Mouse (Mus musculus) cerebellum, adult 2 months (tissue): Measurements from ENCODE around the gene Picalm. TPM values are rescaled to one million over a fixed set of nuclear protein-coding genes. Genes with fewer than 3 reads are reported as not detected.
"Not testable (repeated sequence)": the region's sequence is repeated elsewhere in the genome, so short reads cannot be mapped to it uniquely, and the experiment has no call there.

Experiments used
- DNase-seq, 2 experiments: peaks; one replicate each; pipeline ENCODE4 v3.0.0; 2021
- H3K27ac ChIP-seq: fragments of 200-500 bp; 2 replicates; pipeline ENCODE4 v1.5.1; 2012; ENCODE audit warnings: low read length, control low read depth, inconsistent platforms; ENCODE audit not compliant: insufficient read depth
- H3K27me3 ChIP-seq: fragments of 200-500 bp; 2 replicates; pipeline ENCODE4 v1.6.1; 2012; ENCODE audit warnings: inconsistent platforms, mild to moderate bottlenecking, low read length, moderate library complexity; ENCODE audit not compliant: control insufficient read depth, insufficient read depth
- H3K4me1 ChIP-seq: fragments of 200-500 bp; 2 replicates; pipeline ENCODE4 v1.6.1; 2011; ENCODE audit warnings: low read length; ENCODE audit not compliant: control insufficient read depth, insufficient read depth
- H3K4me3 ChIP-seq: fragments of 200-500 bp; replicated peaks from 2 replicates; pipeline ENCODE3; 2011; ENCODE audit warnings: mild to moderate bottlenecking, low read depth, low read length, control low read depth; ENCODE audit not compliant: insufficient read depth
- CTCF ChIP-seq: fragments of 200-500 bp; IDR thresholded peaks from 2 replicates; pipeline ENCODE4 v1.5.1; 2011; ENCODE audit warnings: low read depth, mild to moderate bottlenecking, control low read depth, low read length, moderate library complexity, borderline replicate concordance; ENCODE audit not compliant: insufficient read depth
- POLR2A ChIP-seq: fragments of 200-500 bp; IDR thresholded peaks from 2 replicates; pipeline ENCODE4 v1.6.1; 2011; ENCODE audit warnings: low read length, control low read depth, borderline replicate concordance; ENCODE audit not compliant: insufficient read depth
- WGBS: fragments of 180-500 bp; shearing (Covaris S2); methylation state at CpG from one replicate; pipeline ENCODE4 v1.1.7; 2018; 5-methylcytosine and 5-hydroxymethylcytosine counted together
- polyA plus RNA-seq: library from polyadenylated mRNA; depleted of rRNA; stranded (reverse); fragments of >200 nt; gene quantifications from 2 replicates; pipeline ENCODE4 v1.2.3, GENCODE M21; 2012

Picalm gene
- polyA plus RNA-seq, 1 experiment: 156 TPM

DNA sequence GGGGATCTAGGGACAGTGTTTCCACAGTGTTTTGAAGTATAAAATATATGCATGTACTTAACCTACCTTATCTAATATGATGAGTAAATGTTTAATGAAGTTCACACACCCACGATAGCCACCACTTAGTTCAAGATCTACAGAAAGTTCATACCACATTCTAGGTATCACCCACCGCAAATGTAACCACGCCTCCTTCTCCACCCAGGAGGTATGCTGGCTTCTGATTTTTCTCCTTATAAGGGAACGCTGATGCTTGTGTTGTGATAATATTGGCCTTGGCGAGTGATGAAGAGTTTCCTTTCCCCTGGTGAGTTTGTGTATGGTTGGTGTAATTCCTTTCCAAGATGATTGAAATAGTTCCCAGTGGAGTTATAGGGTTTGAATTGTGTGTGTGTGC lies 88.1 kb downstream of the Picalm start:
- Histone ChIP-seq H3K4me3 (no peak overlapping the region), H3K27ac (no peak overlapping the region), H3K4me1 (no peaks in the 10 kb centered on the region; the same call in 1 of the 2 replicates), H3K27me3 (no peaks in the 10 kb centered on the region)
- DNase-seq: no peak
- TF ChIP-seq CTCF (no peak), POLR2A (no peak)
- 71% methylated on average over 5 of the region's 5 CpGs for WGBS

DNA sequence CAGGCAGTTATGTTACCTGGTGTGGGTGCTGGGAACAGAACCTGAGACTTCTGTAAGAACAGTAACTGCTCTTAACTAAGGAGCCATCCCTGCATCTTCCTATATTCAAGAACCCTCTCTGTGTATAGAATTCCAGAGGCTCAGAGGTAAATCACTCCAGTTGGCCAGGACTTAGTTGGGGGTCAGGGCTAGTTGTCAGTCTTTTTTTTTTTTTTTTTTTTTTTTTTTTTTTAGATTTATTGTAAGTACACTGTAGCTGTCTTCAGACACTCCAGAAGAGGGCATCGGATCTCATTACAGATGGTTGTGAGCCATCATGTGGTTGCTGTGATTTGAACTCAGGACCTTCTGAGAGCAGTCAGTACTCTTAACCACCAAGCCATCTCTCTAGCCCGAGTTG lies 91.5 kb downstream of the Picalm start:
- no peak for TF ChIP-seq POLR2A
- TF ChIP-seq CTCF: no peak
- no peak for DNase-seq
- Histone ChIP-seq H3K4me1 (no peaks in the 10 kb centered on the region; the same call in 1 of the 2 replicates), H3K27ac (no peak overlapping the region), H3K4me3 (no peak overlapping the region), H3K27me3 (no peaks in the 10 kb centered on the region)
- 85% methylated on average over 2 of the region's 2 CpGs for WGBS

DNA sequence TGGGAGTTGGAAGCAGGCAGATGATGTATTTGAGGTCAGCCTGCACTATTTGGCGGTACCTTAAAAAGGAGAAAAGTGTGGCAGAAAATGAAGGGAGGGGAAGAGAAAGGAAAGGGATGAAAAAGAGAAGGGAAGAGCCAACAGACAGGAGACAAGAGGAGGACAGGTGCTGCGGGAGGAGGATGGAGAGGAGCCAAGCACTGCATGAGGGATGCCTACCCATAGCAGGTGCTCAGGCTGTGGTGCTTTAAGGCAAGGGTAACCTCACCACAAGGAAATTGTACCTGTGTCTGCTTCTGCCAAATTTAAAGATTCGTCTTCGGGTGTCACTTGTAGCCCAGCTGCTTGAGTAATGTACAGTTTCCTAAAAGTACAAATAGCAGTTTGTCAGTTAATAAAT lies 98.1 kb downstream of the Picalm start:
- no peak for TF ChIP-seq CTCF
- no peaks in the 10 kb centered on the region for H3K27me3 ChIP-seq
- no peaks in the 10 kb centered on the region for H3K4me1 ChIP-seq
- no peak overlapping the region for H3K4me3 ChIP-seq
- WGBS: 37% methylated on average over 4 of the region's 4 CpGs
- peak in 1 of 2 experiments; percentile 21 for DNase-seq
- no peak overlapping the region for H3K27ac ChIP-seq

GRCm38 (mm10) chr7:90228884-90229283 lies 98.9 kb downstream of the Picalm start:
- not testable (repeated sequence) for H3K4me1 ChIP-seq, H3K27me3 ChIP-seq, H3K4me3 ChIP-seq, DNase-seq, H3K27ac ChIP-seq
- TF ChIP-seq CTCF: peak; percentile 10; the same call in 1 of the 2 replicates

DNA sequence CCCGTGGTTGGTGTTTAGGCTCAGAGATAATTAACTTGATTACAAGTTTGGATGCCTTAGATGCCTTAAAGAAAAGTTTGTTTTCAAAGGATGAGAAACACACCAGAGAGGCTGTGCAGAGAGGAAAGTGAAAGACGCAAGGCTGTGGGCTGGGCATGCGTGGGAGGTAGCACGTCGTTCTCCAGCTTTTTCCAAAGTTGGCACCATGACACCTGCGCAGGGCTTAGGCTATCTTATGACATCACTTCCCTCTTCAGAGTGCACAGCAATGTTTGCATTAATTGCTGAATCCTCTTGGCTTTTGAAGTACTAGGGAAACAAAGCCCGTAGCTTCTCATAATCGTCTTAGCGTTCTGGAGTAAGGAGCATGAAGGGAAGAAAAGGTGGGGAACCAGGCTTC lies 101.4 kb downstream of the Picalm start:
- H3K4me3 ChIP-seq: no peak overlapping the region

GRCm38 (mm10) chr7:90233921-90234320 lies 103.9 kb downstream of the Picalm start:
- DNase-seq: no peak
- TF ChIP-seq POLR2A (no peak), CTCF (no peak)
- Histone ChIP-seq H3K4me3 (no peak overlapping the region), H3K27me3 (no peaks in the 10 kb centered on the region), H3K27ac (no peak overlapping the region), H3K4me1 (no peaks in the 10 kb centered on the region)
- 65% methylated on average over 4 of the region's 4 CpGs for WGBS

More for the DNA sequence above, 101.4 kb downstream of the Picalm start:
- Histone ChIP-seq H3K27me3 (no peaks in the 10 kb centered on the region), H3K4me1 (no peaks in the 10 kb centered on the region), H3K27ac (no peak overlapping the region)
- TF ChIP-seq CTCF (no peak), POLR2A (no peak)
- 78% methylated on average over 9 of the region's 9 CpGs for WGBS
- no peak for DNase-seq

DNA sequence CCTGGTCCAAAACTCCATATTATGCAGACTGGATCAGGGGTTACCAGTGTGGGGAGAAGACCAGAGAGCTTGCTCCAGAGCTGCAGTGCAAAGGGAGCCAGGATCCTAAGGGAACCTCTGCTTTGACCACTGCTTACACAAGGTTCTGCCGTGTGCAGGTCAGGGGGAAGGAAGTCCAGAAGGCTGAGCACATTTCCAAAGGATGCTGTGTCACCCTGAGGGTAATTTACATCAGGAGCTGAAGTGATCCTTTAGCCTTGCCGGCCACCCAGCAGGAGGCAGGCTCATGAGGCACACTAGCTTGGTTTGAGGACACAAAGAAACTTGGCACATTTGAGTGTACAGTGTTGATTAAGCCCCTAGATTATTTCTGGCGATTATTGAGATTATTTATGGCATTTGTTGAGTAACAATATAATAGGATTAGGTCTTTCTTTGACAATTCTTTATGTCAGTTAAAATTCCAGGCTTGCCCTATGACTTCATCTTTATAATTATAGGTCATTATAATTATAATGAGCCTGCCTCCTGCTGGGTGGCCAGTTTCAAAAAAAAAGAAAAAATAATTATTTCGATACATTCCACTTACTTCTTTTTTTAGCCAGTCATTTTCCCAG lies 106.4 kb downstream of the Picalm start:
- Histone ChIP-seq H3K27me3 (no peaks in the 10 kb centered on the region), H3K4me3 (no peak overlapping the region), H3K4me1 (no peaks in the 10 kb centered on the region), H3K27ac (no peak overlapping the region)
- WGBS: 33% methylated on average over 4 of the region's 4 CpGs
- no peak for DNase-seq
- TF ChIP-seq POLR2A: no peak
- no peak for TF ChIP-seq CTCF

DNA sequence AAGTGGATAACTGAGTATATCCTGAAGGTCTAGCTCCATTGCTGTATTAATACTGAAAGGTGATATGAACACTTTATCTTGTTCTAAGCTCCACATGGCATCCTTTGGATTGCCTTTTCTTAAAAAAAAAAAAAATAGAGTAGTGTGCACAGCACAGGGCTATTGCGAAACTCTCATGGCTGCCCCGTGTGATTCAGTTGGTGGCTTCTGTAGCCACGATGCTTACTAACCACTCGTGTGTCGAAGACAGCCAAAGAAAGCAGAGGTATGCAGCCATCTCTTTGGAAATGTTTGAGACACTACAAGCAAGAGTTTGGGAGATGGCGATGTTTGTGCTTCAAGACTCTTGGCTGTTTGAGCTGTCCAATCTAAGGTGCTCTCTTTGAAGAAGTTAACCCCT lies 113.1 kb downstream of the Picalm start:
- no peaks in the 10 kb centered on the region for H3K4me1 ChIP-seq
- TF ChIP-seq POLR2A (no peak), CTCF (no peak)
- 90% methylated on average over 6 of the region's 6 CpGs for whole genome bisulfite sequencing

More for the DNA sequence above, 113.1 kb downstream of the Picalm start:
- Histone ChIP-seq H3K27me3 (no peaks in the 10 kb centered on the region), H3K4me3 (no peak overlapping the region), H3K27ac (no peak overlapping the region)
- no peak for DNase-seq
